Mouse (Mus musculus) heart, embryonic 16.5 days (tissue): Measurements from ENCODE around the gene Mid1. TPM values are rescaled to one million over a fixed set of nuclear protein-coding genes. Genes with fewer than 3 reads are reported as not detected.
"Not testable (repeated sequence)": the region's sequence is repeated elsewhere in the genome, so short reads cannot be mapped to it uniquely, and the experiment has no call there.

ENCODE experiments used
- ATAC-seq: fragments of 200-750 bp; cut with Nextera tagmentation; replicated peaks from 2 replicates; pipeline ENCODE4 v1.8.0; 2017; ENCODE audit warnings: moderate number of reproducible peaks; ENCODE audit not compliant: insufficient read depth, low FRiP score; ENCODE audit errors: extremely low read depth
- H3K27ac ChIP-seq: fragments of 300-500 bp; sonication (generic); 2 replicates; pipeline ENCODE4 v1.5.1; 2014; ENCODE audit warnings: mild to moderate bottlenecking, low read length, control low read depth, moderate library complexity
- H3K27me3 ChIP-seq: fragments of 300-500 bp; sonication (generic); 2 replicates; pipeline ENCODE4 v1.6.1; 2014; ENCODE audit warnings: low read length, mixed read lengths; ENCODE audit not compliant: control insufficient read depth, insufficient read depth
- H3K36me3 ChIP-seq: fragments of 300-500 bp; sonication (generic); 2 replicates; pipeline ENCODE4 v1.6.1; 2014; ENCODE audit not compliant: control insufficient read depth, insufficient read depth
- H3K4me1 ChIP-seq: fragments of 300-500 bp; sonication (generic); 2 replicates; pipeline ENCODE4 v1.6.1; 2014; ENCODE audit warnings: low read length, mixed read lengths; ENCODE audit not compliant: control insufficient read depth, insufficient read depth
- H3K4me2 ChIP-seq: fragments of 300-500 bp; sonication (generic); 2 replicates; pipeline ENCODE4 v1.6.1; 2014; ENCODE audit warnings: low read depth, mild to moderate bottlenecking, control low read depth, low read length
- H3K4me3 ChIP-seq: fragments of 300-500 bp; sonication (generic); 2 replicates; pipeline ENCODE4 v1.5.1; 2014; ENCODE audit warnings: mild to moderate bottlenecking, control low read depth, low read length
- H3K9ac ChIP-seq: fragments of 300-500 bp; sonication (generic); 2 replicates; pipeline ENCODE4 v1.6.1; 2014; ENCODE audit warnings: low read length, control low read depth
- H3K9me3 ChIP-seq: fragments of 300-500 bp; sonication (generic); replicated peaks from 2 replicates; pipeline ENCODE4 v1.6.1; 2016; ENCODE audit warnings: low read length; ENCODE audit not compliant: control insufficient read depth
- WGBS: fragments of 180-500 bp; shearing (Covaris S2); extraction: QIAGEN DNeasy Blood & Tissue Kit; methylation state at CpG from one replicate; pipeline ENCODE4 v1.1.7; 2014; 5-methylcytosine and 5-hydroxymethylcytosine counted together
- polyA plus RNA-seq: library from polyadenylated mRNA; unstranded; fragments of >200 nt; fragmentation: Nextera tagmentation; extraction: Ambion mirVana; gene quantifications from 2 replicates; pipeline ENCODE4 v1.2.1, GENCODE M21; 2015

Mid1 gene
- polyA plus RNA-seq, 1 experiment from 2014 or later, result 6.2 TPM

GRCm38 (mm10) chrX:170008179-170008467 is 323.1 kb downstream of the Mid1 start:
- not testable (repeated sequence) for H3K27ac ChIP-seq, H3K27me3 ChIP-seq, ATAC-seq, H3K4me1 ChIP-seq, H3K9ac ChIP-seq, H3K4me3 ChIP-seq, H3K36me3 ChIP-seq, H3K4me2 ChIP-seq
- H3K9me3 ChIP-seq, result peaks cover 36% of the 10 kb centered on the region

- 34% methylated on average over 3 of the region's 3 CpGs for WGBS
- not testable (repeated sequence) for H3K4me3 ChIP-seq, H3K4me1 ChIP-seq, H3K4me2 ChIP-seq, H3K27ac ChIP-seq, H3K9ac ChIP-seq, H3K27me3 ChIP-seq, ATAC-seq, H3K36me3 ChIP-seq
- H3K9me3 ChIP-seq, result peaks cover 36% of the 10 kb centered on the region
These were observed 323.6 kb downstream of the Mid1 start for GRCm38 (mm10) chrX:170008584-170008983.

GRCm38 (mm10) chrX:170009016-170009750 is 324.2 kb downstream of the Mid1 start, which contains the start of gene Gm21887:
Gm21887 (plus strand) TSS chrX:170009659.
- not testable (repeated sequence) for H3K36me3 ChIP-seq, H3K4me1 ChIP-seq, H3K27me3 ChIP-seq
- 63% methylated on average over 116 of the region's 118 CpGs for WGBS
- Histone ChIP-seq H3K4me2 (peak within 1 kb of the TSS; percentile 3; the same call in 1 of the 2 replicates), H3K4me3 (peak within 1 kb of the TSS; percentile 52), H3K9me3 (peaks cover 36% of the 10 kb centered on the region), H3K9ac (peak within 1 kb of the TSS; percentile 71), H3K27ac (peak within 1 kb of the TSS; percentile 73)
- peak; percentile 81 for ATAC-seq

GRCm38 (mm10) chrX:170009801-170010221 is 324.8 kb downstream of the Mid1 start:
- not testable (repeated sequence) for H3K27me3 ChIP-seq, H3K4me1 ChIP-seq, H3K36me3 ChIP-seq, H3K4me2 ChIP-seq
- Histone ChIP-seq H3K4me3 (peak overlapping the region; percentile 52), H3K27ac (peak overlapping the region; percentile 73), H3K9ac (peak overlapping the region; percentile 71), H3K9me3 (peaks cover 33% of the 10 kb centered on the region)
- ATAC-seq, result peak; percentile 96
- 52% methylated on average over 25 of the region's 25 CpGs for WGBS

GRCm38 (mm10) chrX:170010581-170011528 is 325.9 kb downstream of the Mid1 start:
- Histone ChIP-seq H3K9me3 (peaks cover 33% of the 10 kb centered on the region), H3K4me3 (peak overlapping the region; percentile 11), H3K4me2 (peak overlapping the region; percentile 3; the same call in 1 of the 2 replicates)
- not testable (repeated sequence) for H3K27ac ChIP-seq, H3K9ac ChIP-seq, H3K4me1 ChIP-seq, H3K27me3 ChIP-seq, H3K36me3 ChIP-seq
- ATAC-seq, result peak; percentile 4
- 80% methylated on average over 97 of the region's 97 CpGs for WGBS

GRCm38 (mm10) chrX:170011529-170011879 is 326.5 kb downstream of the Mid1 start:
- ATAC-seq, result not testable (repeated sequence)
- WGBS, result 100% methylated on average over 1 of the region's 10 CpGs

GRCm38 (mm10) chrX:170013421-170013820 is 328.4 kb downstream of the Mid1 start:
- ATAC-seq, H3K4me3 ChIP-seq, H3K9ac ChIP-seq, H3K27ac ChIP-seq, H3K4me1 ChIP-seq, H3K4me2 ChIP-seq, H3K27me3 ChIP-seq: not testable (repeated sequence)
- WGBS, result no CpG with 5 or more reads among the region's 13 CpGs
- H3K9me3 ChIP-seq, result peaks cover 30% of the 10 kb centered on the region
- peaks cover 18% of the 10 kb centered on the region for H3K36me3 ChIP-seq

More at GRCm38 (mm10) chrX:170011529-170011879, 326.5 kb downstream of the Mid1 start:
- H3K36me3 ChIP-seq, H3K4me2 ChIP-seq, H3K9ac ChIP-seq, H3K27me3 ChIP-seq, H3K4me1 ChIP-seq, H3K4me3 ChIP-seq, H3K27ac ChIP-seq: not testable (repeated sequence)
- H3K9me3 ChIP-seq, result peaks cover 33% of the 10 kb centered on the region

GRCm38 (mm10) chrX:170014038-170014437 is 329.0 kb downstream of the Mid1 start:
- not testable (repeated sequence) for H3K4me3 ChIP-seq, H3K9ac ChIP-seq
- H3K36me3 ChIP-seq, result peaks cover 24% of the 10 kb centered on the region

GRCm38 (mm10) chrX:170015883-170016282 is 330.9 kb downstream of the Mid1 start:
- not testable (repeated sequence) for H3K9ac ChIP-seq, H3K27me3 ChIP-seq, ATAC-seq, H3K4me2 ChIP-seq, H3K4me3 ChIP-seq, H3K27ac ChIP-seq, H3K4me1 ChIP-seq
- H3K36me3 ChIP-seq, result peaks cover 28% of the 10 kb centered on the region
- 85% methylated on average over 10 of the region's 12 CpGs for WGBS
- peaks cover 24% of the 10 kb centered on the region for H3K9me3 ChIP-seq

More at GRCm38 (mm10) chrX:170014038-170014437, 329.0 kb downstream of the Mid1 start:
- ATAC-seq, H3K4me2 ChIP-seq, H3K27me3 ChIP-seq, H3K4me1 ChIP-seq, H3K27ac ChIP-seq: not testable (repeated sequence)
- H3K9me3 ChIP-seq, result peaks cover 33% of the 10 kb centered on the region
- WGBS, result 80% methylated on average over 5 of the region's 13 CpGs
